Mouse (Mus musculus) adrenal gland, postnatal 14 days (tissue): ENCODE measurements at regions not wholly inside any gene's neighbourhood (a gene's known extent, or its start where the extent isn't known, plus 50 kb on each side); places are given as distances from the start of the nearest gene placed in this dataset.

Experiments
- DNase-seq: peaks from one replicate; pipeline ENCODE4 v3.0.0; 2021; ENCODE audit warnings: mixed read lengths

- peak; percentile 17 for DNase-seq
Observed at GRCm38 (mm10) chr1:34379354-34379753, 60.1 kb downstream of the Ccdc115 start.

- no peak for DNase-seq
Observed at GRCm38 (mm10) chr1:34377836-34378235, 61.6 kb downstream of the Ccdc115 start.

GRCm38 (mm10) chr1:34375440-34375839, 64.0 kb downstream of the Ccdc115 start:
- no peak for DNase-seq

- DNase-seq = no peak
Observed at GRCm38 (mm10) chr1:34371681-34372080, 67.8 kb downstream of the Ccdc115 start.
